Mouse (Mus musculus) heart, adult 2 months (tissue): Measurements from ENCODE around the gene Pitpnc1.

Source experiments
- CTCF ChIP-seq: fragments of 200-600 bp; IDR thresholded peaks from 2 replicates; pipeline ENCODE4 v1.8.1; 2022; ENCODE audit warnings: antibody characterized with exemption, mild to moderate bottlenecking, moderate library complexity
- EP300 ChIP-seq: fragments of 200-500 bp; IDR thresholded peaks from 2 replicates; pipeline ENCODE4 v1.6.1; 2011; ENCODE audit warnings: low read depth, low read length, control low read depth; ENCODE audit not compliant: insufficient read depth
- POLR2A ChIP-seq: fragments of 200-500 bp; IDR thresholded peaks from 2 replicates; pipeline ENCODE4 v1.6.1; 2011; ENCODE audit warnings: mild to moderate bottlenecking, low read depth, low read length, control low read depth; ENCODE audit not compliant: insufficient read depth

DNA sequence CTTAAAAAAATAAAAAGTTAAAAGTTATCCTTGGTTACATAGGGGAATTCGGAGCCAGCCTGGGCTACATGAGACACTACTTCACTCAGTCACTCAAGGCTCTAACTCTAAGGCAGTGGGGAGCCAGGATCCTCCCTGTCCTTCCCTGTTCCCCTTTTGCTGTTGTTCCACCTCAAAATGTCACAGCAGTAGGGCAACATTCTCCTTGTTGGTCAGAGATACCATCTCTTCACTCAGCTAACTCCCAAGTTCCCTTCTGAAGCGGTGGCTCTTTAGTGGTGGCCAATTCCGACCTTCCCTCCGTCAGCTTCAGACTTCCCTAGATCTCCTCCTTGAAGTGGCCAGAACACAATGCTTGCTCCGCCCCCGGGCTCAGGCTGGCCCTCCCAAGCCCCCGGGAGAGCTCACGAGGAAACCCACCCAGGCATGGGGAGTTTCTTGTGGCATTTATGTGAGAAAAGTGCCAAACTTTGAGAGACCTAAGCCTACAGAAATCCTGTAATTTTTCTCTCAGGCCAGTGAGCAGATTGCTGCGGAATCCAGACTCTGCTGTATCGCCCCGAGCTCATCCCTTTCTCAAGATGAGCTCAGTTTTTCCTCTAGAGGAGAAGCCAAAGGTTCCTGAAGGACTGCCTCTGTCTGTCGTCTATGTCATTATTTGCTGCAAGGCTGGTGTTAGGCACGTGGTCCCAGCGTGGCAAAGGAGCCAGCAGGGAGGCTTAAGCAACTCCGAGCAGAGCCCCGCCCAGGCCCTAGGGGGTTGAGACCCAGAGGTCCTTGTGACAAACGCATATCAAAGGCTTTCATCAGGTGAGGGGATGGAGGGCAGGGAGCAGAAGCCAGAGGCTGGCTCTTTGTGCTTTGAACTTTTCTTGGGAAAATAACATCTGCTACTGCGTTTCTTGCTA lies 40.1 kb upstream of the Pitpnc1 start:
- TF ChIP-seq POLR2A (no peak), CTCF (no peak), EP300 (no peak)
